Mouse (Mus musculus): Measurements from ENCODE around the gene Emp2. TPM values are rescaled to one million over a fixed set of nuclear protein-coding genes. Genes with fewer than 3 reads are reported as not detected.

Emp2 gene
- polyA plus RNA-seq, 1 experiment from 2014 or later = 5.2 TPM

- Histone ChIP-seq H3K36me3 (no peaks in the 10 kb centered on the region), H3K4me2 (replicated peaks) (no peak overlapping the region), H3K9me3 (replicated peaks) (no peaks in the 10 kb centered on the region), H3K27me3 (peaks cover 30% of the 10 kb centered on the region), H3K9ac (no peak overlapping the region), H3K27ac (no peak overlapping the region), H3K4me3 (no peak overlapping the region), H3K4me1 (peaks cover 5% of the 10 kb centered on the region; the same call in 1 of the 2 replicates)
- no peak for ATAC-seq (ENCODE audit: low FRiP score)
- 83% methylated on average over 4 of the region's 4 CpGs for WGBS
Measured at GRCm38 (mm10) chr16:10311989-10312388, 1.8 kb downstream of the Emp2 start.

GRCm38 (mm10) chr16:10311086-10311485 is 2.7 kb downstream of the Emp2 start:
- H3K27me3 ChIP-seq = peaks cover 30% of the 10 kb centered on the region
- no peak overlapping the region for H3K27ac ChIP-seq
- H3K9me3 ChIP-seq (replicated peaks) = no peaks in the 10 kb centered on the region
- ATAC-seq (ENCODE audit: low FRiP score) = no peak
- H3K4me3 ChIP-seq = no peak overlapping the region
- H3K36me3 ChIP-seq = no peaks in the 10 kb centered on the region
- peaks cover 5% of the 10 kb centered on the region; the same call in 1 of the 2 replicates for H3K4me1 ChIP-seq
- no peak overlapping the region for H3K9ac ChIP-seq
- H3K4me2 ChIP-seq (replicated peaks) = no peak overlapping the region
- WGBS = 53% methylated on average over 3 of the region's 3 CpGs

GRCm38 (mm10) chr16:10310507-10310906 is 3.3 kb downstream of the Emp2 start:
- H3K4me3 ChIP-seq = no peak overlapping the region
- H3K9me3 ChIP-seq (replicated peaks) = no peaks in the 10 kb centered on the region
- 81% methylated on average over 5 of the region's 5 CpGs for WGBS
- H3K9ac ChIP-seq = no peak overlapping the region
- H3K36me3 ChIP-seq = no peaks in the 10 kb centered on the region
- H3K27me3 ChIP-seq = peaks cover 30% of the 10 kb centered on the region
- peaks cover 5% of the 10 kb centered on the region; the same call in 1 of the 2 replicates for H3K4me1 ChIP-seq
- ATAC-seq (ENCODE audit: low FRiP score) = no peak
- no peak overlapping the region for H3K4me2 ChIP-seq (replicated peaks)
- H3K27ac ChIP-seq = no peak overlapping the region

GRCm38 (mm10) chr16:10307351-10307750 is 6.4 kb downstream of the Emp2 start:
- H3K4me1 ChIP-seq = no peaks in the 10 kb centered on the region
- no peak overlapping the region for H3K27ac ChIP-seq
- H3K9me3 ChIP-seq (replicated peaks) = no peaks in the 10 kb centered on the region
- 80% methylated on average over 5 of the region's 5 CpGs for WGBS
- H3K9ac ChIP-seq = no peak overlapping the region
- no peaks in the 10 kb centered on the region for H3K36me3 ChIP-seq
- H3K4me2 ChIP-seq (replicated peaks) = no peak overlapping the region
- H3K27me3 ChIP-seq = peaks cover 8% of the 10 kb centered on the region
- H3K4me3 ChIP-seq = no peak overlapping the region
- ATAC-seq (ENCODE audit: low FRiP score) = no peak

GRCm38 (mm10) chr16:10306101-10306500 is 7.7 kb downstream of the Emp2 start:
- Histone ChIP-seq H3K27me3 (peaks cover 3% of the 10 kb centered on the region; the same call in 1 of the 2 replicates), H3K36me3 (no peaks in the 10 kb centered on the region), H3K4me1 (no peaks in the 10 kb centered on the region), H3K27ac (no peak overlapping the region), H3K9me3 (replicated peaks) (no peaks in the 10 kb centered on the region), H3K9ac (no peak overlapping the region), H3K4me2 (replicated peaks) (no peak overlapping the region), H3K4me3 (no peak overlapping the region)
- 81% methylated on average over 3 of the region's 3 CpGs for WGBS
- ATAC-seq (ENCODE audit: low FRiP score) = no peak

- no peaks in the 10 kb centered on the region for H3K4me1 ChIP-seq
- no peak for ATAC-seq (ENCODE audit: low FRiP score)
- H3K27ac ChIP-seq = no peak overlapping the region
- H3K36me3 ChIP-seq = no peaks in the 10 kb centered on the region
- H3K4me3 ChIP-seq = no peak overlapping the region
- WGBS = 87% methylated on average over 3 of the region's 3 CpGs
- H3K4me2 ChIP-seq (replicated peaks) = no peak overlapping the region
- no peak overlapping the region for H3K9ac ChIP-seq
- H3K27me3 ChIP-seq = no peaks in the 10 kb centered on the region
- no peaks in the 10 kb centered on the region for H3K9me3 ChIP-seq (replicated peaks)
Measured at GRCm38 (mm10) chr16:10301337-10301736, 12.4 kb downstream of the Emp2 start.

GRCm38 (mm10) chr16:10300231-10301186 is 13.3 kb downstream of the Emp2 start:
- H3K27me3 ChIP-seq = no peaks in the 10 kb centered on the region
- H3K9me3 ChIP-seq (replicated peaks) = no peaks in the 10 kb centered on the region
- no peak overlapping the region for H3K4me3 ChIP-seq
- H3K4me2 ChIP-seq (replicated peaks) = no peak overlapping the region
- no peak overlapping the region for H3K27ac ChIP-seq
- 72% methylated on average over 3 of the region's 3 CpGs for WGBS
- no peaks in the 10 kb centered on the region for H3K36me3 ChIP-seq
- no peaks in the 10 kb centered on the region for H3K4me1 ChIP-seq
- ATAC-seq (ENCODE audit: low FRiP score) = no peak
- H3K9ac ChIP-seq = no peak overlapping the region

- Histone ChIP-seq H3K27ac (no peak overlapping the region), H3K36me3 (no peaks in the 10 kb centered on the region), H3K9ac (no peak overlapping the region), H3K4me2 (replicated peaks) (no peak overlapping the region), H3K4me3 (no peak overlapping the region), H3K27me3 (no peaks in the 10 kb centered on the region), H3K4me1 (no peaks in the 10 kb centered on the region), H3K9me3 (replicated peaks) (no peaks in the 10 kb centered on the region)
- no peak for ATAC-seq (ENCODE audit: low FRiP score)
- 40% methylated on average over 8 of the region's 8 CpGs for WGBS
Measured at GRCm38 (mm10) chr16:10299637-10300036, 14.1 kb downstream of the Emp2 start.

GRCm38 (mm10) chr16:10297696-10298644 is 15.8 kb downstream of the Emp2 start:
- Histone ChIP-seq H3K9me3 (replicated peaks) (no peaks in the 10 kb centered on the region), H3K4me1 (no peaks in the 10 kb centered on the region), H3K4me2 (replicated peaks) (no peak overlapping the region), H3K27ac (no peak overlapping the region), H3K36me3 (no peaks in the 10 kb centered on the region), H3K27me3 (no peaks in the 10 kb centered on the region), H3K4me3 (no peak overlapping the region), H3K9ac (no peak overlapping the region)
- WGBS = 87% methylated on average over 10 of the region's 10 CpGs
- no peak for ATAC-seq (ENCODE audit: low FRiP score)

GRCm38 (mm10) chr16:10288115-10288514 is 25.7 kb downstream of the Emp2 start:
- WGBS = 84% methylated on average over 6 of the region's 6 CpGs
- Histone ChIP-seq H3K27ac (no peak overlapping the region), H3K9me3 (replicated peaks) (no peaks in the 10 kb centered on the region), H3K36me3 (no peaks in the 10 kb centered on the region), H3K9ac (no peak overlapping the region), H3K4me3 (no peak overlapping the region), H3K27me3 (no peaks in the 10 kb centered on the region), H3K4me1 (no peaks in the 10 kb centered on the region), H3K4me2 (replicated peaks) (no peak overlapping the region)
- no peak for ATAC-seq (ENCODE audit: low FRiP score)

GRCm38 (mm10) chr16:10286513-10287268 is 27.1 kb downstream of the Emp2 start:
- Histone ChIP-seq H3K27me3 (no peaks in the 10 kb centered on the region), H3K4me1 (no peaks in the 10 kb centered on the region), H3K4me2 (replicated peaks) (no peak overlapping the region), H3K27ac (no peak overlapping the region), H3K9me3 (replicated peaks) (no peaks in the 10 kb centered on the region), H3K36me3 (no peaks in the 10 kb centered on the region), H3K4me3 (no peak overlapping the region), H3K9ac (no peak overlapping the region)
- ATAC-seq (ENCODE audit: low FRiP score) = no peak
- WGBS = 85% methylated on average over 9 of the region's 9 CpGs

GRCm38 (mm10) chr16:10281890-10282289 is 31.9 kb downstream of the Emp2 start:
- ATAC-seq (ENCODE audit: low FRiP score) = no peak
- WGBS = 84% methylated on average over 3 of the region's 3 CpGs
- H3K36me3 ChIP-seq = no peaks in the 10 kb centered on the region

More at GRCm38 (mm10) chr16:10281890-10282289, 31.9 kb downstream of the Emp2 start:
- Histone ChIP-seq H3K27me3 (no peaks in the 10 kb centered on the region), H3K4me3 (no peak overlapping the region), H3K4me1 (no peaks in the 10 kb centered on the region), H3K9ac (no peak overlapping the region), H3K4me2 (replicated peaks) (no peak overlapping the region), H3K9me3 (replicated peaks) (no peaks in the 10 kb centered on the region), H3K27ac (no peak overlapping the region)
